Mouse (Mus musculus): ENCODE data around the gene Ndufs1.
A peak's percentile ranks its signal among the peaks of the same experiment; 100 is the strongest.

Ndufs1 gene

DNA sequence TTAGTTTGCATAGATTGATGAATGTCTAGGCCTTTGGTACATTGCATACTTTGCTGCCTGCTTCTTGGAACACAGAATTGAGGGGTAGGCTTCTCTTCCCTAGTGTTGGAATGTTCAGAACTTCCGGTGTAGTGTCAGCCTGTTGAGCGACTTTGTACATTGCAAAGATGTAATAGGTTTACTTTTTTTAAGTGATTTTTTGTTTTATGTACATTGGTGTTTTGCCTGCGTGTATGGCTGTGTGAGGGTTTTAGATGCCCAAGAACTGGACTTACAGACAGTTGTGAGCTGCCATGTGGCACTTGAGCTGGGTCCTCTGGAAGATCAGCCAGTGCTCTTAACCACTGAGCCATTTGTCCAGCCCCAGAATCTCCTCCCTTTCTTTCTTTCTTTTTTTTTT, 61.1 kb downstream of the Ndufs1 start:
- DNase-seq (ENCODE audit: low read depth, low spot score): peak; percentile 40

DNA sequence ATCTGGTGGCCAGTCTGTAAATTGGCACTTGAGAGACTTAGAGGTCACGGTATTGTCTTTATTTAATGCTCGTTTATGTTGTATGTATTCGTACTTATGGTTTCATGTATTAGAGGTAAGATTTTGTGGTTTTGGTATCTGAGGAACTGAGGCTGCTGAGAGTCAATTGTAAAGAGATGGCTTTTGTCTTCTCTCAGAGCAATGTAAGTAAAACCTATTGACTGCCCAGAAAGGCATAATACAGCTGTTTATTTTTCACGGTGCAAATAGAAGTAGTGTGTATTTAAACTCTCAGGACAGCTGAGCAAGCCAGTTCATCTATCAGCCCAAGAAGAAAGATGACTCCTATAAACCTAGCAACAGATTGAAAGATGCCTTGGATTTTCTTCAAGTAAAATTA, 61.5 kb downstream of the Ndufs1 start:
- peak; percentile 30 for DNase-seq (ENCODE audit: low read depth, low spot score)

DNA sequence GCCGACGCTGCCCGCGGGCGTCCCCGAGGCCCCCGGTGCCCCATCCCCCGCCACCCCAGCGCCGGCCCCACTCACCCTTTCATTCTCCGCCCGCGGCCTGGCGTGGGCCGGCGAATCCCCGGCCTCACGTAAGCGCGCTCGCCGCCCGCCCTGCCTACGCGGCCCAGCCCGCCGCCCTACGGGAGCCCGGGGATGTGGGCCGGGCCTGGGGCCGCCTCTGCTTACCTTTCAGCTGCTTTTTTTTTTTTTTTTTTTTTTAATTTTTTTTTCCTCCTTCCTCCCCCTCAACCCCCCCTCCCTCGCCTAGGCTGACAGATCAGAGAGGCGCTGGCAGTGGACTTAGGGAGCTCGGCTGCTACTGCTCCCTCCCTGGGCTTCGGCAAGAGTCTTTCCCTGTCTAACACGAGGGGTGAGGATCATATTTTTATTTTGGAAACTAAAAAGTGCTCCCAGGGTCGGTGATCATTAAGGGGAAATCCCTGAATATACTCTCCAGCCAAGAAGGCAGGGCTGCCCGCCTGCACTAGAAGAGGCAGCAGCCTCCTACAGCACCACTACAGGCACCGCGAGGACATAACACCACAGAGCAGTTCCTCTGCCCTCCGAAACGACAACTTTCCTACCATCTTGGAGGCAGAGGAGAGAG, 62.4 kb downstream of the Ndufs1 start, which contains the start of gene Ino80d:
TSS of gene Ino80d (minus strand) at position 532 of the 646 bp plus-strand sequence.
- peak; percentile 92 for DNase-seq (ENCODE audit: low read depth, low spot score)

DNA sequence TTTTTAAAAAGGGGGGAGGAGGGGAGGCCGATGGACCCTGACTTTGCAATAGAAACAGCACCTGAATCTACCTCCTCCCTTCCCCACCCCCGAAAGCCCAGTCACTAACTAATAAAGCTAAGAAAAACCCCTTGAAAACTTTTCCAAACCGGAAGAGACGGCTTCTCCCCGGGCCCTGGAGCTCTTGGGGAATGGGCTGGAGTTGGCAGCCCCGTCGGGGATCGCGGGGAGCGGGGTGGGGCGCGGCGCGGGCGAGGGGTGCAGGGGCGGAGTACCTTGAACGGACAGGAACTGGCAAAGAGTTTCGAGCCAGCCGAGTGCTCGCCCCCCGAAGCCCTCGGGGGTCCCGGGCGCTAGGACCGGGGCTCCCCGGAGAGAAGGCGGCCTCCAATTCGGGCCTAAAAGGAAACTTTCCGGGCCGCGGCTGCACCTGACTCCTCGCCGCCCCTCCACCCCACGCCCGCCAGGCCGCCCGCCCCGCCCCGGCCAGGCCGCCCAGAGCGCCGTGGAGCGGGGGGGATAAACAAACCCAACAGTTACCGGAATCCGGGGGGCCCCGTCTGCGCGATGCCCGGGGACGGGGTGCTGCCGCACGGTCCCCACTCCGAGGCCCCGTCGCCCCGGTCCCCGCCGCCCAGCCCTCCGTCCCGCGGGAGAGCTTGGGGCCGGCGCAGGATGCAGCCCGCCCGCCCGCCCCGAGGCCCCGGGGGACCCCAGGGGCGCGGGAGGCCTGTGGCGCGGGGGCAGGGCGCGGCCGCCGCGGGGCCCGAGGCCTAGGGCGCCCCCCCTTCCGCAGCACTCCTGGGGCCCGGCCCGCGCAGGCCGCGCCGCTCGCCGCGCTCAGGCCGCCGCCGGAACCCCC, 63.1 kb downstream of the Ndufs1 start:
- DNase-seq (ENCODE audit: low read depth, low spot score): peak; percentile 43

DNA sequence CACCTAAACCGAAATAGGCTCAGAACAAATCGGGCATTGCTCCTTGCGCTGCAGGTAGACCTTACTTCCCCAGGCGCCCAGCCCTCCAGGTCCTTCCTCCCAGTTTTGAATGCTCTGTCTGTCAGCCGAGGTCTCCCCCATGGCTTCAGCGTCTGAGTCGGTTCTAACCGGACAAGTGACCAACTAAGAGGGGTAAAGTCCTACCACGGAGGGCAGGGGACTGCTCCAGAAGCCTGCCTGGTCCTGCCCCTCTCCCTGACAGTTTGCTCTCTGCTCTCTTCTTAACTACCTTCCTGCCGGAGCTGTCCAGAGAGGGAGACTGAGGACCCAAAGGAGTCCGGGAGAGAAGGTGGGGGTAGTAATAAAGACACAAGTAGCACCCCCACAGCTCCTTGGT, 63.8 kb downstream of the Ndufs1 start:
- peak; percentile 50 for DNase-seq (ENCODE audit: low read depth, low spot score)

DNA sequence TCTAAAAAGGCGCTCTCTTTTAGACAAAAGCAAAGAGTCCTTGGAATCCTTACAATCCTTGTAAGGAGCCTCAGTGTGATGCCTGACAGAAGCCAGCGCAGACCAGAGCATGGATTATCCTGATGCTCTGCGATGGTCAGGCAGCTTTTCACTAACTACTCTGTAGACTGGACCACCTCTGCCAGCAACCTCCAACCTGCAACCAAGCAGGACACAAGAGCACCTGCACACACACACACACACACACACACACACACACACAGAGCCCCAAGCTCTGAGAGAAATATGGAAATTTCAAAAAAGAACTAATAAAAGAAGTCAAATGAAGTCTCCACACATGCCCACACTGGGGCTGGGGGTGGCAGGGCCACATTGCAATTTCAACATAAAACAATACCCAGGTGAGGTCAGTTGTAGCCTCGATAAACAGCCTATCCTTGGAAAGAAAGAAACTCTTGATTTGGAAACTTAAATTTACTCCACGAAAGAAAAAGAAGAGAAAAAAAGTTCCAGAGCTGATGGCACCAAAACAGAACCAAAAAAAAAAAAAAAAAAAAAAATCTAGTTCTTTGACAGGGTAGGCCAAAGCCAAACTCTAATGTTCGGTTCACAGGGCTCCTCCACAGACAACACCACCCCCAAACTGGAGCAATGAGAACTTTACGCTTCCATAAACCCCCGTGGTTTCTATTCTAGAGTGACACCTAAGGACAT, 64.3 kb downstream of the Ndufs1 start:
- no peak for DNase-seq (ENCODE audit: low read depth, low spot score)

DNA sequence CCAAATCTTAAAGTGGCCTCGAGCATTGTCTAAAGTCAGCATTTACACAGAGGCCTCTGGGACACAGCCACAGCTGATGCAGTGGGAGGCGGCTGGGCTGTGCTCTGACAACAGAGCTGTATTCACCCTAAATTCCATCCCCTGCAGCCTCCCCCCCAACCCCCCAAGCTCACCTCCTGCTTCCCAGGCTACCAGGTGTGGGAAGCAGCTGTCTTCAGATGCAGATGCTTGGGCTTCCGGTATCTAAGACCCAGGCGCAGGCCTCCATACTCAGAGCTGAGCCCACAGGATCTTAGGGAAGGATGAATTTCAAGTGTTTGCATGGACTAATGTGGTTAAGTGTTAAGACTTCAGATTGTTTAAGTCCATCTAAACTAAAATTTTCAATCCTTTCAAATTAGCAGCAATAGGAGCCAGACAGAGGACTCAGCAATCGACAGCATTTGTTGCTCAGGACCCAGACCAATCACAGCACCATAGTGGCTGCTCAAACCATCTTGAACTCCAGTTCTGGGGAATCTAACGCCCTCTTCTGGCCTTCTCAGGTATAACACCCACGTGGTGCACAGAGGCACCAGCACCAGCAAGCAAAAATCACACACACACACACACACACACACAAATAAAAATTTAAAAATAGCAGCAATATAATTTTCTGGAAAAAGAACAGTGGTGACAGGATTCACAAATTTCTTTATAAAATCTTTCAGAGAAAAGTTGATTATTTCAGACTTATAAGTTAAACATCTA, 65.9 kb downstream of the Ndufs1 start:
- peak; percentile 60 for DNase-seq (ENCODE audit: low read depth, low spot score)

DNA sequence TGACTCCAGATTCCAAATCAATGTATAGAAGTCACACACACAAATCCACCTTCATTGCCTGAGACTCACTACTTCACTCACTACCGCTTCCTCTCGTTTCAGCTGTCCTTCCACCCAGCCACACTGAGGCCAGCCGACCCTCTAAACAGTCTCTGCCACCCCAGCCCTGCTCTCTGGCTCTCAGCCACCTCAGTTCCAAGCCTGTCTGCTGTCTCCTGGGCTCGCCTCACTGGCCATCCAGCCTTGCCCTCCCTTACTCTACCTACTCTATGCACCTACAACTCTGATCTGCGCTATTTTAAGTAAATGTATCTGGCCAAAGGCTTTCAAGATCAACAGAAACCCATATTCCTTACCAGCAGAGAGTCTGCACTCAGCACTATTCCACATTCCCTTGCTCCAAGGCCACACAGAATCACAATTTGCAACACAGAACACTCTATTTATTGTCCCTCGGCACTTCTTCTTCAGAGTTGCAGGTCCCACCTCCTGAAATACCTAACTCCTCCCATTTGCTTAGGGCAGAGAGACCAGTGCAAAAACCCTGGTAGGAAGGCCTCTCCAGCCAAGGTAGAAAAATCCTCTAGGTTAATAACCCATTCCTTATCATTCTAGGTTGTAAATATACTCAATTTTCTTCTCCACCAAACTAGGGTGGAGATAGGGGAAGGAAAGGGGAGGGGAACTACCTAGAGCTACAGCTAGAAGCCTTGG, 68.9 kb downstream of the Ndufs1 start:
- DNase-seq (ENCODE audit: low read depth, low spot score): no peak

DNA sequence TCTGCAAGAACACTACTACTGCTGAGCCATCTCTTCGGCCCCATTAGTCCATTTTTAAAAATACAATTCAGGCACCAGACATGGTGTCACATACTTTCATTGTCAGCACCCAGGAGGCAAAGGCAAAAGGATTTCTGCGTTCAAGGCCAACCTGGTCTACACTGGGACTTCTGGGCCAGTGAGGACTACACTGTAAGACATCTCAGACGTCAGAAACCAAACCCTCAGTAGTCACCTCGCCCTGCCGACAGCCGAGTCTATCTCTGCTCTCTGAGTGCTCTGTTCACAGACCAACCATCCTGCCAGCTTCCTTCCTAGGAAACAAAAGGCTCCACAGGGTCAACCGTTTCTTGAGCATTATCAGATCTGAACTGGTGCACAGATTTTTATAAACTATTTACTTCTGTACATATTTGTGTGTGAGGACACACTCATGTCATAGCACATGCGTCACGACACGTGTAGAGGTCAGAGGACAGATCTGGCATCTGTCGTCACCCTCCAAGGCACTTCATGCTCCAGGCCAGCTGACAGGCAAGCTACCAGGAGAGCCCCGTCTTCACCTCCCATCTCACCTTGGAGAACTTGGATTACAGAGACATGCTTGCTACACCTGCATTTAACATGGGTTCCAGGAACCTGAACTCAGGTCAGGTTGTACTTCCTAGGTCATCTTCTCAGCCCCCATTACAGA, 73.7 kb downstream of the Ndufs1 start:
- no peak for DNase-seq (ENCODE audit: low read depth, low spot score)

DNA sequence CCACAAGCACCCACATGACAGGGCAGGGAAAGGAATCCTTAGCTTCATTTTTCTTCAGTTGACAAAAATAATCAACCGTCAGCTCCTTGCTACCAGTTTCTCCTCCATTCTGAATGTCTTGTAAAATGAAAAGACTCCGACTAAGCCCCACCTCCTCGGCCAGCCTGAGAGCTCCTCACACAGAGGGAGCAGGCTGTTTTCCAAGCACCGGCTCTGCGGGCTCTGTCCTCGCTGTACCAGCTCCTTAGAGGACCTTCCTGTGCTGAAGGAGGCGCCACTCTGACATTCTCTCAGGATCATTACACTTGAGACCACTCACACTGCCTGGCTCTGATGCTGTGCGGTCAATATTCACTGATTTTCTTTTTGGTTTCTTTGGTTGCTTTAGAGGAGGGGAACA, 76.4 kb downstream of the Ndufs1 start:
- no peak for DNase-seq (ENCODE audit: low read depth, low spot score)

DNA sequence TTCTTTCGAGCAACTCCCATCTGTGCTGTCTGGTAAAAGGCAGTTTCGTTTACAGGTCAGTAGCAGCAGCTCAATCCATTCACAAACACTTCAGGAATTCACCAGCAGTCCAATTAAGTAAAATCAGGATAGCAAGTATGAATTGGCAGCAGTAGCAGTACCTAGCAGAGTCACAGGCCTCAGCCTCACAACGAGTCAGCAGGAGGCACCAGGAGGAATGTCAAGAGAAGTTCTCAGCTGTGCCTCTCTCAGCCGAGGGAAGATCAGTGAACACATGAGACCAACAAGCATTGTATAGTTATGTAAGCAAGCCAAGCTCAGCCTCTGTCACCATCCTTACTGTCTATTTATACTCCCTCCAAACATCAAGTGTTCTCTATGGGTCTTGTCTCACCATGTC, 77.8 kb downstream of the Ndufs1 start:
- DNase-seq (ENCODE audit: low read depth, low spot score): no peak

DNA sequence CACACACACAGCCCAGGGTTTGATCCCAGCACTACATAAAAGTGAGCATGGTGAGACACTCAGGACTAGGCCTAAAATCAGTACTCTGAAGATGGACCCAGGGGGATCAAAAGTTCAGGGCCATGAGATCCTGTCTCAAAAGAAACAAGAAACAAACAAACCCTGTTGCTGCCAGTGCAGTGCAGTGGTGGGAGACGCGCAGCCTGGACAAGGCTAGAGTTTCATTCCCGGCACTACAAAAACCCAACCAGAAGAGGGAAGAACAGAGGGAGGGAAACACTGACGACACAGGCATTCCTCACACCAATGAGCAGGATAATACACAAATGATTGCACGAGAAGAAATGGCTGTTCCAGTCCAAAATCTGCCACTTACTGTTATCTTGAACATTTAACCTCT, 80.6 kb downstream of the Ndufs1 start:
- no peak for DNase-seq (ENCODE audit: low read depth, low spot score)
